Mouse (Mus musculus): ENCODE measurements at regions not wholly inside any gene's neighbourhood (a gene's known extent, or its start where the extent isn't known, plus 50 kb on each side); places are given as distances from the start of the nearest gene placed in this dataset.

- in situ Hi-C loops (cut with MboI, MseI): no loop called here
Measured at GRCm38 (mm10) chr1:88957061-88957460, 113.2 kb upstream of the Sh3bp4 start.

GRCm38 (mm10) chr1:88959715-88960114, 110.5 kb upstream of the Sh3bp4 start:
- in situ Hi-C loops (cut with MboI, MseI): no loop called here

GRCm38 (mm10) chr1:88960142-88960541, 110.1 kb upstream of the Sh3bp4 start:
- in situ Hi-C loops (cut with MboI, MseI): no loop called here

- in situ Hi-C loops (cut with MboI, MseI): no loop called here
Measured at GRCm38 (mm10) chr1:88964045-88964747, 106.0 kb upstream of the Sh3bp4 start.

- in situ Hi-C loops (cut with MboI, MseI): no loop called here
Measured at GRCm38 (mm10) chr1:88966416-88966815, 103.8 kb upstream of the Sh3bp4 start.

GRCm38 (mm10) chr1:88968142-88968541, 102.1 kb upstream of the Sh3bp4 start:
- in situ Hi-C loops (cut with MboI, MseI): no loop called here

GRCm38 (mm10) chr1:88969016-88969415, 101.2 kb upstream of the Sh3bp4 start:
- in situ Hi-C loops (cut with MboI, MseI): no loop called here

- in situ Hi-C loops (cut with MboI, MseI): no loop called here
Measured at GRCm38 (mm10) chr1:88969630-88970029, 100.6 kb upstream of the Sh3bp4 start.

- in situ Hi-C loops (cut with MboI, MseI): no loop called here
Measured at GRCm38 (mm10) chr1:88976101-88976500, 94.1 kb upstream of the Sh3bp4 start.

GRCm38 (mm10) chr1:88988011-88988695, 82.1 kb upstream of the Sh3bp4 start:
- in situ Hi-C loops (cut with MboI, MseI): no loop called here

GRCm38 (mm10) chr1:88994588-88995331, 75.5 kb upstream of the Sh3bp4 start:
- in situ Hi-C loops (cut with MboI, MseI): loop anchor here (5.0 kb wide), 1 partner anchor 102 kb away; no protein-coding TSS in a partner anchor

- in situ Hi-C loops (cut with MboI, MseI): no loop called here
Measured at GRCm38 (mm10) chr1:88995945-88996344, 74.3 kb upstream of the Sh3bp4 start.

- in situ Hi-C loops (cut with MboI, MseI): no loop called here
Measured at GRCm38 (mm10) chr1:88996657-88997056, 73.6 kb upstream of the Sh3bp4 start.

GRCm38 (mm10) chr1:88997847-88998246, 72.4 kb upstream of the Sh3bp4 start:
- in situ Hi-C loops (cut with MboI, MseI): no loop called here

GRCm38 (mm10) chr1:89002326-89002725, 67.9 kb upstream of the Sh3bp4 start:
- in situ Hi-C loops (cut with MboI, MseI): no loop called here

GRCm38 (mm10) chr1:89003752-89004151, 66.5 kb upstream of the Sh3bp4 start:
- in situ Hi-C loops (cut with MboI, MseI): no loop called here

GRCm38 (mm10) chr1:89007476-89007875, 62.7 kb upstream of the Sh3bp4 start:
- in situ Hi-C loops (cut with MboI, MseI): no loop called here

- in situ Hi-C loops (cut with MboI, MseI): no loop called here
Measured at GRCm38 (mm10) chr1:89010170-89010569, 60.0 kb upstream of the Sh3bp4 start.

GRCm38 (mm10) chr1:89011454-89011853, 58.8 kb upstream of the Sh3bp4 start:
- in situ Hi-C loops (cut with MboI, MseI): no loop called here

GRCm38 (mm10) chr1:89015385-89015784, 54.8 kb upstream of the Sh3bp4 start:
- in situ Hi-C loops (cut with MboI, MseI): no loop called here

GRCm38 (mm10) chr1:89015845-89016244, 54.4 kb upstream of the Sh3bp4 start:
- in situ Hi-C loops (cut with MboI, MseI): no loop called here

GRCm38 (mm10) chr1:89019778-89020373, 50.3 kb upstream of the Sh3bp4 start:
- in situ Hi-C loops (cut with MboI, MseI): no loop called here

Data from T-helper 2 cell (primary cell).